Mouse (Mus musculus) cerebellum, postnatal 10 days (tissue): ENCODE measurements around the gene Ncam1.

Experiments
- DNase-seq, 2 experiments: peaks; one replicate each; pipeline ENCODE4 v3.0.0; 2021; ENCODE audit warnings: mixed read lengths in 2 of 2

Ncam1 gene

DNA sequence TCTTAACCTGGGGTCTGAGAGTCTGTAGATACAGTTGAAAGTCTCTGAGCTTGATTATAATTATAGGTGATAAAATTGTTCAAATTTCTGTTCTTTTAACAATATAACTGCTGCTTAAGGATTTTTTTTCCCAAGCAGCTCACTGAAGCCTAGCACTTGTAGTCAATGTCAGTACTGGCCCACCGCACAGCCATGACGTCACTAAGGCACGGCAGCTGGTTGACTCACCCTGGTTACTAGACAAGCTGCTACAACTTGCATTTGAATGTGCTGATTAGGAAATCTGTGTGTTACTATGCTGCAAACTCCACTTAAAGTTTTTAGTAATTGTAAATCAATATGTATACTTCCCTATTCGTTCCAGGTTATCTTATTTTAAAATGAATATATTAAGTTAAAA, 308.1 kb downstream of the Ncam1 start:
- DNase-seq, result no peak

DNA sequence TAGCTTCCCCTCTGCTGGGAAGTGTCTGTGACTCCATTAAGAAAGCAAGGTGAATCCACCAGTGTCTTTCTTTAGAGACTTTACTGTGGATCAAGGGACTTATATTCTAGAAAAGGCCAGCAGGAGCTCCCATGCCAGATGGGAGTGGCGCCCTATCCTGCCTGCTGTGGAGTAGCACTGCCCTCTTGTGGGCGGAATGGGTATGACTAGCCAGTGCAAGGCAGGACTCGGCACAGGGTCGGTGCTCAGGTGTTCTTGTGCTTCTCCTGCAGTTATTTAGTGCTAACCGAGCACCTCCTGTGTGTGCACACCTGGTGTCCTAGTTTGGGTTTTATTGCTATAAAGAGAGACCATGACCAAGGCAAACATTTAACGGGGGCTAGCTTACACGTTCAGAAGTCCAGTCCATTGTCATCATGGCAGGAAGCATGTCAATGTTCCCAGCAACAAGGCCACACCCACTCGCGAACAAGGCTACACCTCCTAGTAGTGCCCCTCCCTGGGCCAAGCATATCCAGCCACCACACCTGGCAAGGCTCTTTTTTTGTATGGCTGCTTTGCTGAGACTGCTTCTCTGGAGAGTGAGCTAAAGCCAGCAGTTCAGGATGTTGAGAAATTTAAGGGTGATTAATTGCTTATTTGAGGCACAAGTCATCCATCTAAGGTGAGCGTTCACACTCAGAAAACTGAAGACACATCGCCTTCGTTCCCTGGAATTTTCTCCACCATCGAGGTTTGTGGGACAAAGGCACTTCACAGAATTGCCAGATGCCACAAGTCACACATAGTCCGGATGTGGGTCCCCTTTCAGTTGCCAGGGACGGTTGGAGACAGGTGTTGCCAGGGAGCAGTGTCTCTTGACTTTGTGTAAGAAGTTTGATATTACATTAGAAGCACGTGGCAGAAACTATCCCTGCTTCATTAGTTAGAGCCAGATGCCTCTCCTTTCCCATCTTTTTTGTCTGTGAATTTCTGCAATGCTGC, 309.5 kb downstream of the Ncam1 start:
- peak; percentile 93 to 96 for DNase-seq

DNA sequence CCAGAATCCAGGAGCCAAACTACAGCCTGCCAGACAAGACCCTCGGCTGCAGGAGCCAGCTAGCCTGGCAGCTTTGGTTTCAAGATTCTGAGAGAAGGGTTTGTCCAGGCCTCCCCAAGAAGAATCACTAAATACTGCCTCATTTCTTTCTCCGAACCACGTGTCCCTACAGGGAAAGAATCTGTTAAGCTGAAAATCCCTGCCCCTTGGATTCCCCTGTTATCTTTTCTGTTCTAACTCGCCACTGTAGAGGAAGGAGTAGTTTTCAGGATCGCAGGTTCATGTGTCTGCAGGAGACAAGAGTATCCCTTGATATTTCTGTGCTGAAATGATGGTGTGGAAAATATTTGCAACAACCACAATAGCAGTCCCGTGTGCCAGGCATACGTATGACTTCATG, 310.5 kb downstream of the Ncam1 start:
- no peak for DNase-seq

DNA sequence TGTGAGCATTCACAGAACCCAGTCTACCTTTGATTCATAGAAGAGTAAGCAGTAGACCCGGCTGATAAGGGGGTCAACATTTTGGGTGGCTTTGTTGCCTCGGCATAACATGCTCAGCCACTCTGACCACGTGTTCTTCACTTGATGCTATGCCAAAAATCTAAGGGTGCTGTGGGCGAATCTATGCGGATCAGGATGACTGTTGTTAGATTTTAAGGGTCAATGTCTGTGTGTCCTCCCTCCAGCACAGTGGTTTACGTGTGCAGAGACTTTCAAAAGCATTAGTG, 311.1 kb downstream of the Ncam1 start:
- DNase-seq, result no peak

DNA sequence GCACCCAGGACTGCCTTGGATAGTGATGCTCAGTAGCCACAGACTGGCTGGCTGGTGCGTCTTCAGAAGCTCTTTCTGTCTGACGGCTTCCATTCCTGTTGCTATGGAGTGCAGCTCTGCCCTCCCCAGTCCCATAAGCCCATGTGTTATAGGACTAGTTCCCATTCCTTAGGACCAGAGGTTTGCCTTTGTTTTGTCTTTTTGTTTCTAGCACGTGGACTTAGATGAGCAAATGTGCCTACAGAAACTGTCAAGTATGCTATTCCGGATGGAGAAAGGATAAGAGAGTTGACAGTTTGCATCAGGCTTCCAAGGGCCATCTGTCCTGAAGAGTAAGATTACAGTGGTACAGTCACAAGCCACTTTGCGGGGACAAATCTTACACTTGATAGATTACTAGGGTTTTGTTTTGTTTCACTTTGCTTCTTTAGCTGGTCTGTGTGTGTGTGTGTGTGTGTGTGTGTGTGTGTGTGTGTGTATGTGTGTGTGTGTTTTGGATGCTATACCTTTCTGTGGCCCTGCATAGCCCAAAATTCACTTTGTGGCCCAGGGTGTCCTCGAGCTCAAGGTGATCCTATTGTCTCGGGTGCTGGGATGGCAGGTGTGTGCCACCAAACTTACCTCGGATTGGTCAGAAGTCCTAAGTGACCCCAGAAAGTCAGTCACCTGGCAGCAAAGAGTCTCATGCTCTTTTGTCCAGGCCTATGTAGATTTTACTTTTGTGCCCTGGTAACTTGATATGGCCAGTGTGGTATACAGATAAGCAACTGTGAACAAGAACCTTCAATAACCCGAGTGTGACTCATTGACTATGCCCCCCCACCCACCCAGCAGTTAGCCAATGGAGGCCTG, 311.7 kb downstream of the Ncam1 start:
- DNase-seq, result no peak

DNA sequence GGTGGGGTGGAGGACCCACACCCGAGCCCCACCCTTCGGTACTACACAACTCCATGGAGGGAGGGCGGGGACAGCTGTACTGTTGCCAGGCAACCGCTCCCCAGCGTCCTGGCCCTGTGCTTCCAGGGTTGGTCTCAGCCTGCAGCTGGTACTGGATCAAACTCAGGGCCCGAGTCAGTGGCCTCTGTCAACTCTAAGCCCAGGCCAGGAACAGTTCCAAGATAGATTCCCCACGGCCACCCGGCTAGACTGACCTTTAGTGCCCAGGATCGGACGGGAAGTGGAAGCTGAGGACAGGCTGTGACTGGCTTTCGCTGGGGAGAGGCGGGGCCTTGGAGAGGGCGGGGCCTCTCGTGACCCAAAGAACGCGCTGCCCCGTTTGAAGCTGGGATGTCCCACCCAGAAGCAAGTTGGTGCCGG, 312.8 kb downstream of the Ncam1 start, which contains the start of gene Ttc12:
Ttc12 (minus strand) TSS at position 334 of the 420 bp plus-strand sequence.
- peak; percentile 72 to 76 for DNase-seq

DNA sequence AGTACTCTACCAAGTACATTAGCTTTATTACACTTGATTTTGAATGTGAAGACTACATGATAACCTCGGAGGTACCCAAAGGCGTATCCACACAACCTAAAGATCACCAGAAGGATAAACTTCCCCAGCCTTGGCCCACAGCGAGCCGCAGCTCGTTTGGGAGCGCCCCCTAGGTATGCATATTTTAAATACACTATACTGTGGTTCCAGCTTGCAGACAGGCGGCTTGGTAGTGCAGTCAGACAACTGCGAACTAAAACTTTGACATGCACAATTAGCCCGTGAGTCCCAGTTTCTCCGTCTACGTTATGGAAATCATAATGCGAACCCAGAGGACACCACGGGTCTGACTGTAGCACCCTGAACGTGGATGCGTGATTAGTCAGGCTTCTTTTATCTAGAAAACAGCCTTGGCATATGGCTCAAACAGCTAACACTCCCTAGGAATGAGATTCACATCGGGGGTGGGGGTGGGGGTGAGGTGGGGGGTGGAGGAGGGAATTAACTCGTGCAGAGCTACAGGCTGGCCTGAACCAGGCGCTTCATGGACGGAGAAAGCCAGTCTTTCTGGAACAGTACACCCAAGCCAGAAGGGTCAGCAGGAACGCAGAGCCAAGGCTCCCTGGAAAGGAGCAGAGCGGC, 313.4 kb downstream of the Ncam1 start:
- peak; percentile 67 to 78 for DNase-seq

DNA sequence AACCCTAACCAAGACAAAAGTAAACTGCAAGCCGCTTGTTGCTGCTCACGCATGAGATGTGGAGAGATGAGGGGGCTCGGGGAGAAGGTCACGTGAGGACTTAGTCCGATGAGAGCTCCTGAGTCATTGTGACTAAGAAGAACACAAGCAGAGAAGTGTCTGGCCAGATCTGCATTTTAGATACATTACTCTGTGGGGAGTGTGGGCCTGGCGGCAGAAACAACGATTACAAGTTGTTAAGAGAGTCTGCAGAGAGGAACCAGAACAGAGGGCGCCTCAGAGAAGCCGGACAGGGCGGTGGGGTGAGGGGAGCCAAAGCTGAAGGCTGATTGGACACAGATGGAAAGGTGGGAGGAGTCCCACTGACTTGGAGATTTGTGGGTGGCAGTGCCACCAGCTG, 315.4 kb downstream of the Ncam1 start:
- DNase-seq, result no peak

DNA sequence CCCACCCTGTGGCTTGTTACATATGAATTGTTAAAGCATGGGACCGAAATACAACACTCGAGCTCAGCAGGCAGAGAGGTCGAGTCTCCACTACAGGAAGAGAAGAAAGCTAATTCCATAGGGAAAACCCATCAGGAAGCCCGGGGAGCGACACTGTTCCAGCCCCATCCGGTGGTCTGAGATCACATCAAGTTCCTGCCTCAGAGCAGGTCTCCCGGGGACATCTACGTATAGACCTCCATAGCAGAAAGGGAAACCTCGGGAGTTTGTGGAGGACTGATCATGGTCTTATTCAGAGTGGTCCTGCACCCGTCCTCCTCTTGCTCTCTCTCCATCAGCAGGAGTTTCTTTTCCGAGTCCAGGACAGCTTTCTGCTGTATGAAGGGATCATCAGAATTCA, 326.6 kb downstream of the Ncam1 start:
- no peak for DNase-seq

DNA sequence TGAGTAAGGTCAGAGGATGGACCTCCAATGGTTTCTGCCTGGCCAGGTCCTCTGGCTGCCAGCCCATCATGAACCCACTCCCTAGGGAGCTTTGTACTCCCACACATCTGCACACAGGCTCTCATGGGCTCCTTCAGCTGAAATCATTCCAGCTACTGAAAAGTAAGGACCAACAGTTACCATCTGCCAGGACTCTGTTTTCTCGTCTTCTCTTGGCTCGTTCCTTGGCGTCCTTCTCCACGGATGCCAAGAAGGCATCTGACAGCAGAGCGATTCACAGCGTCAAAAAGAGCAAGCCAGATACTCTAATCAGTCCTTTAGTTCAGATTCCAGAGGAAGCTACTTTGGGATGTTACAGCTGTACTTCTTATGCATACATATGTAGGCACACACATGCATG, 327.8 kb downstream of the Ncam1 start:
- peak; percentile 53 to 58 for DNase-seq

DNA sequence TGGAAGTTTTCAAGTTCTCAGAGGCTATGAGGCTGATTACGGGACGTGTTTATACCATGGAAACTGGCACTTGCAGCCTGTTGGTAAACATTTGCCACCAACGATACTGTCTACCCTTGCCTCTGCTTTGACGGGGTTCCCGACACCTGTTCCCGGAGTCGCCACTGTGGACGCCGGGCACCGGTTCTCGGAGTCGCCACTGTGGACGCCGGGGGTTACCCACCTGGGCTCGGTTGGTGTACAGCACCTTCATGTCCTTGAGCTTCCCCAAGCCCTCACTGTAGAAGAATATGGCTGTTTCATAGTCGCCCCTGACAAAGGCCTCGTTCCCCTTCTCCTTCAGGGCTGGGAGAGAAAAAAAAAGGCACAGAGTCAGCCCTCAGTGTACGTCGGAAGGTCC, 328.7 kb downstream of the Ncam1 start:
- DNase-seq, result no peak

DNA sequence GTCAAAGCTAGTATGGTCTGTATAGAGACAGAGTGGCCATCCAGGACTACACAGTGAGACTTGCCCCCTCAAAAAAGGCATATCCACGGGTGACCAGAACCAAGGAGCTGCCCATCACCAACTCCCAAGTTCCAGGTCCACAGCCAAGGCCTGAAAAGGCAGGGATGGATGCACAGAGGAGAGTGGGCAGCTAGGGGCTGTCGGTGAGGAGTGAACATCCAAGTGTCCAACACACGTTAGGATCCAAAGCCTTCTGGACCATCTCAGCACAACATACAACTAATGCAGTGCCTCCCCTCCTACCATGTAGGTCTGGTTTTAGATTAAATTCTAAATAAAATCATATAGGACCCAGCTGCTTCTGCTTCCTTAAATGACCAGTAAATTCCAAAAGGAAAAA, 342.6 kb downstream of the Ncam1 start:
- no peak for DNase-seq

DNA sequence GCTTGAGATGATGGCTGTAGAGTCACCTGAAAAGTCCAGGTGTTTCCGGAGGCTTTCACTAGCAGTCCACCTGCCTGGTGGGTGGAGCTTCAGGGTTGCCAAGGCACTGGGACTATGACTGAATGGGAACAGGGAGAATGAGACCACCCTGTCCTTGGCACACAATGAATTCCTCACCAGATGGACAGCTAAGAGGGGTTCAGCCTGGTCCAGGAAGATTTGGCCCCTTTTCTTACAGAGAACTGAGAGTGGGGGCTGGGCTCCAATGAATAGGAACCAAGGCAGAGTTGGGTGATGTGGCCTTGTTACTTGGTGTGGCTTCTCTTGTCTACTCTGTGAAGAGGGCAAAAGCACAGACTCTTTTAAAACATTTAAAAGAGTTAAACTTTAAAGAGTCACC, 346.3 kb downstream of the Ncam1 start:
- DNase-seq, result peak; percentile 53 to 73
